Mouse (Mus musculus): ENCODE results near the gene Rnf113a2. TPM values are rescaled to one million over a fixed set of nuclear protein-coding genes. Genes with fewer than 3 reads are reported as not detected.
A peak's percentile ranks its signal among the peaks of the same experiment; 100 is the strongest.

Rnf113a2 gene
- polyA plus RNA-seq, 1 experiment from 2014 or later: 11.7 TPM

DNA sequence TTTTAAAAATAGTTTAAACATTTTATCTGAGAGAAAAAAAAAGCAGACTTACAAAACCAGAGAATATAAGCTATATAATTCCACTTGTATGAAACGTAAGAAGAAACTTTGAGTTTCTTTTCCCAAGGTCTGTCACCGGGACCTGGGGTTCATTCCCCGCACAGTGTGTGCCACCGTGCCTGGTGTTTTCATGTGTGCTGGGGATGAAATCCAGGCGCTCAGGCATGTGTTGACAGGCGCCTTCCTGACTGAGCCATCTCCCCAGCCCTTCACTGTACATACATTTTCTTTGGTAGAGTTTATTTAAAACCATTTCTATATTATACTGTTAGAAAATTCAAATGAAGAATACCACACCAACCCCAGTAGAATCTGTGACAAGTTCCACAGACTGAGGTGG is 26.7 kb upstream of the Rnf113a2 start:
- 79% methylated on average over 6 of the region's 6 CpGs for WGBS (ENCODE audit: insufficient replicate concordance)

DNA sequence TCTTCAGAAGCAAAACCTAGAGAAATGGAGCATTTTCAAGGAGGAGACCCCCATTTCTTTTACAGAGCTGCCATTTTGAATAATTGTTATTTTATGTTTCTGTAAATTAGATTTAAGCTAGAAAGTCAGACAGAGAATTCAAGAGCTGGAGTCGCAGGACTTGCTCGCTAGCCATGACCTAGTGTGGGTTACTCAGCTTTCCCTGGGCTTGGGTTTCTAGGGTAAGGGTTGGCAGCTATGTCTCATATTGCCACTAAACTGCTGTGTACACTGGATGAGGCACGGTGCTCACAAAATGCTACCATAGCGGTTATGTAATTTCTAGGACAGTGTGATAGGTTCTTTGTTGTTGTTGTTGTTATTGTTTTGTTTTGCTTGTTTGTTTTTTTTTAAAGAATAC is 24.3 kb upstream of the Rnf113a2 start:
- no peak for ATAC-seq (ENCODE audit: low read depth)
- Histone ChIP-seq H3K9ac (ENCODE audit: low read depth, low read length) (no peak overlapping the region), H3K27me3 (ENCODE audit: control insufficient read depth, insufficient read depth, low read depth, low read length) (no peaks in the 10 kb centered on the region), H3K27ac (ENCODE audit: low read length) (no peak overlapping the region), H3K4me1 (ENCODE audit: control insufficient read depth, low read depth, low read length) (peaks cover 9% of the 10 kb centered on the region), H3K9me3 (replicated peaks; ENCODE audit: control insufficient read depth, low read length) (no peaks in the 10 kb centered on the region), H3K4me3 (ENCODE audit: low read depth, low read length) (no peak overlapping the region), H3K36me3 (ENCODE audit: control insufficient read depth, insufficient read depth) (no peaks in the 10 kb centered on the region; the same call in 1 of the 2 replicates), H3K4me2 (ENCODE audit: low read depth, low read length) (no peak overlapping the region)
- 80% methylated on average over 4 of the region's 4 CpGs for WGBS (ENCODE audit: insufficient replicate concordance)

More for the DNA sequence above, 26.7 kb upstream of the Rnf113a2 start:
- Histone ChIP-seq H3K9ac (ENCODE audit: low read depth, low read length) (no peak overlapping the region), H3K4me1 (ENCODE audit: control insufficient read depth, low read depth, low read length) (peaks cover 10% of the 10 kb centered on the region), H3K36me3 (ENCODE audit: control insufficient read depth, insufficient read depth) (no peaks in the 10 kb centered on the region; the same call in 1 of the 2 replicates), H3K9me3 (replicated peaks; ENCODE audit: control insufficient read depth, low read length) (no peaks in the 10 kb centered on the region), H3K4me3 (ENCODE audit: low read depth, low read length) (no peak overlapping the region), H3K27me3 (ENCODE audit: control insufficient read depth, insufficient read depth, low read depth, low read length) (no peaks in the 10 kb centered on the region), H3K4me2 (ENCODE audit: low read depth, low read length) (no peak overlapping the region), H3K27ac (ENCODE audit: low read length) (no peak overlapping the region)
- no peak for ATAC-seq (ENCODE audit: low read depth)

- no peaks in the 10 kb centered on the region for H3K27me3 ChIP-seq (ENCODE audit: control insufficient read depth, insufficient read depth, low read depth, low read length)
- no peaks in the 10 kb centered on the region for H3K9me3 ChIP-seq (replicated peaks; ENCODE audit: control insufficient read depth, low read length)
- no peak overlapping the region for H3K27ac ChIP-seq (ENCODE audit: low read length)
- H3K4me1 ChIP-seq (ENCODE audit: control insufficient read depth, low read depth, low read length): peaks cover 3% of the 10 kb centered on the region
- no peak overlapping the region for H3K4me2 ChIP-seq (ENCODE audit: low read depth, low read length)
- ATAC-seq (ENCODE audit: low read depth): no peak
- H3K36me3 ChIP-seq (ENCODE audit: control insufficient read depth, insufficient read depth): no peaks in the 10 kb centered on the region; the same call in 1 of the 2 replicates
- 73% methylated on average over 5 of the region's 5 CpGs for WGBS (ENCODE audit: insufficient replicate concordance)
- no peak overlapping the region for H3K9ac ChIP-seq (ENCODE audit: low read depth, low read length)
- H3K4me3 ChIP-seq (ENCODE audit: low read depth, low read length): no peak overlapping the region
These were observed 23.1 kb upstream of the Rnf113a2 start for GRCm38 (mm10) chr12:84393847-84394246.

DNA sequence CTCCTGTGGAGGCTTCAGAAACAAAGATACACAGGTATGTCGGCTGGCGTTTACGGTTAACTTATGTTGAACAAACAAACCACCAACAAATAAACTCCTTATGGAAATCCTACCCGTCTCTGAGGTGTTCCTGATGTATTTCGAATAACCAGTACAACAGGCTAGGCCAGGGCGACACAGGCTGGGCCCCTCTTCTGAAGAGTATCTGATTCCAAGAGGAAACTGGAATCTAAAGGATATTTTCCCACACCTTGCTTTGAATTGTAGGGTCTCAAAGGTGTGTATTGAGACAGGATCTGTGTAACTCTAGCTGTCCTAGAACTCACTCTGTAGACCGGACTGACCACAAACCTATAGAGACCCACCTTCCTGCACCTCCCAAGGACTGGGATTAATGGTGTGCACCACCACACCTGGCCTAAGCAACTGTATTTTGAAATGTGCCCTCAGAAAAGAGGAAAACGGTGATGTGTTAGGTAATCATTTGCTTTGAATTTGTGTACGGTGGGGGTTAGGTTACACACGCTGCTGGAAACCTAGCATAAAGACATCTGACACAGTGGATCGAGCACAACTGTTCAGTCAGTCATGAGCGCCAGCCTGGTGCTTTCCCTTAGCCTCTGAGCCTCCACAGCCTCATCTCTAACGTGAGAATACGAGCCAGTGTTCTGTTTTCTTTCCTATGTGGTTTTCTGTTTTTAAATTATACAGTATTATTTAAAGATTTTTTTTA is 19.9 kb upstream of the Rnf113a2 start:
- Histone ChIP-seq H3K9me3 (replicated peaks; ENCODE audit: control insufficient read depth, low read length) (no peaks in the 10 kb centered on the region), H3K4me2 (ENCODE audit: low read depth, low read length) (no peak overlapping the region), H3K27me3 (ENCODE audit: control insufficient read depth, insufficient read depth, low read depth, low read length) (no peaks in the 10 kb centered on the region), H3K4me3 (ENCODE audit: low read depth, low read length) (no peak overlapping the region), H3K4me1 (ENCODE audit: control insufficient read depth, low read depth, low read length) (peaks cover 6% of the 10 kb centered on the region), H3K27ac (ENCODE audit: low read length) (peak overlapping the region; percentile 8; the same call in 1 of the 2 replicates), H3K36me3 (ENCODE audit: control insufficient read depth, insufficient read depth) (no peaks in the 10 kb centered on the region), H3K9ac (ENCODE audit: low read depth, low read length) (no peak overlapping the region)
- 67% methylated on average over 14 of the region's 14 CpGs for WGBS (ENCODE audit: insufficient replicate concordance)
- peak; percentile 75 for ATAC-seq (ENCODE audit: low read depth)

DNA sequence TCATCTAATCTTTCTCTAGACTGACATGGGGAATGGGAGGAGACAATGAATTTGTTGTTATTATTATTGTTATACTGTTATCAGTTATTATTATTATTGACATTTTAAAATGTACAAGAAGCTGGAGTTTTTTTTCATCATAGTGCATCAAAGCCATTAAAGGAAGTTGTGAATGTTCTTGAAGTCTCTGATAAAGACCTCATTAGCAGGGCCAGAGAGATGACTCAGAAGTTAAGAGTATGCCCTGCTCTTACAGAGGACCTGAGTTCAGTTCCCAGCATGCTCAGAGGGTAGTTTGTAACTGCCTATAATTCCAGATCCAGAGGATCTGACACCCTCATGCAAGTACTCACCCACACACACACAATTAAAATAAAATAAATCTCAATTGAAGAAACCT is 19.3 kb upstream of the Rnf113a2 start:
- H3K4me1 ChIP-seq (ENCODE audit: control insufficient read depth, low read depth, low read length): peaks cover 6% of the 10 kb centered on the region
- H3K27ac ChIP-seq (ENCODE audit: low read length): no peak overlapping the region
- H3K9ac ChIP-seq (ENCODE audit: low read depth, low read length): no peak overlapping the region
- H3K9me3 ChIP-seq (replicated peaks; ENCODE audit: control insufficient read depth, low read length): no peaks in the 10 kb centered on the region
- no peak overlapping the region for H3K4me2 ChIP-seq (ENCODE audit: low read depth, low read length)
- ATAC-seq (ENCODE audit: low read depth): no peak
- no peaks in the 10 kb centered on the region for H3K27me3 ChIP-seq (ENCODE audit: control insufficient read depth, insufficient read depth, low read depth, low read length)
- no peak overlapping the region for H3K4me3 ChIP-seq (ENCODE audit: low read depth, low read length)
- no peaks in the 10 kb centered on the region for H3K36me3 ChIP-seq (ENCODE audit: control insufficient read depth, insufficient read depth)

DNA sequence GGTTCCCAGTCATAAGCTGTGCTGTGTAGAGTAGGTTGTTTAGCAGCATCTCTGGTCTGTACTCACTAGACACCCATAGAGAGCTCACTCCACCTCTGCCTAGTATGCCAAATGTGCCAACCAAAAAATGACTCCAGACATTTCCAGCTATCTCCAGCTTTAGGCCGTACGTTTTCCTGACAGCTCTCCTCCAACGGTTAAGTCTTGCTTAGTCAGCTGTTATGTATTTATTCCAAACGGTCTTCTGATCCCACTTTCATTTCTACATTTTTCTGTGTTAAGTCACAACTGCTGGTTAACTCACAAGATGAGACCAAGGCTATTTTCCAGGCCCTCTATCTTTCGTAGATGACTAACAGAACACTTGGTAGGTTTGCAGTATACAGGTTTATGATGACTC is 18.4 kb upstream of the Rnf113a2 start:
- no peaks in the 10 kb centered on the region for H3K9me3 ChIP-seq (replicated peaks; ENCODE audit: control insufficient read depth, low read length)
- peak overlapping the region; percentile 19; the same call in 1 of the 2 replicates for H3K27ac ChIP-seq (ENCODE audit: low read length)
- WGBS (ENCODE audit: insufficient replicate concordance): 71% methylated on average over 5 of the region's 5 CpGs
- no peak for ATAC-seq (ENCODE audit: low read depth)
- peaks cover 6% of the 10 kb centered on the region for H3K4me1 ChIP-seq (ENCODE audit: control insufficient read depth, low read depth, low read length)
- no peaks in the 10 kb centered on the region for H3K36me3 ChIP-seq (ENCODE audit: control insufficient read depth, insufficient read depth)
- no peak overlapping the region for H3K9ac ChIP-seq (ENCODE audit: low read depth, low read length)
- no peaks in the 10 kb centered on the region for H3K27me3 ChIP-seq (ENCODE audit: control insufficient read depth, insufficient read depth, low read depth, low read length)
- H3K4me2 ChIP-seq (ENCODE audit: low read depth, low read length): no peak overlapping the region
- no peak overlapping the region for H3K4me3 ChIP-seq (ENCODE audit: low read depth, low read length)

- Histone ChIP-seq H3K9ac (ENCODE audit: low read depth, low read length) (no peak overlapping the region), H3K27me3 (ENCODE audit: control insufficient read depth, insufficient read depth, low read depth, low read length) (no peaks in the 10 kb centered on the region), H3K4me1 (ENCODE audit: control insufficient read depth, low read depth, low read length) (peaks cover 6% of the 10 kb centered on the region), H3K27ac (ENCODE audit: low read length) (peak overlapping the region; percentile 75), H3K4me3 (ENCODE audit: low read depth, low read length) (no peak overlapping the region), H3K4me2 (ENCODE audit: low read depth, low read length) (0 out of 2 replicates have a peak overlapping the region, but pooled peaks have one; percentile 17), H3K9me3 (replicated peaks; ENCODE audit: control insufficient read depth, low read length) (no peaks in the 10 kb centered on the region), H3K36me3 (ENCODE audit: control insufficient read depth, insufficient read depth) (no peaks in the 10 kb centered on the region)
- ATAC-seq (ENCODE audit: low read depth): no peak
- 76% methylated on average over 9 of the region's 9 CpGs for WGBS (ENCODE audit: insufficient replicate concordance)
These were observed 17.9 kb upstream of the Rnf113a2 start for GRCm38 (mm10) chr12:84399135-84399534.

DNA sequence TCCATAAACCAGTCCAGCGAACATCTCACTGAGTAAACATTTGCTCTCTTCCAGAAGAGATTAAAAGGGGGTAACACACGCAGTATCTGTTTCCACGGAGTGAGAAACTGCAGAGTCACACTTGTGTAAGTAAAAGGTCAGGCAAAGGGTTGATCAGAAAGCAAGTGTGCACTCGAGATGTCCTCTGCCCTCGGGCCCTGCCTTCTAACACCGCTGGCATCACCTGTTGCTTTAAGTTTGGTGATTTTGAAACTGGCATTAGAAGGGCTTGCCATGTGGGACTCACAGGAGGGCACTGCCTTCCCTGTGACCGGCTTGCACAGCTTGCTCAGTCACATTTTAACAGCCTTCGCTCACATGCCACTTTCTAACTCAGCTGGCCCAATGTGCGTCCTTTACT is 17.3 kb upstream of the Rnf113a2 start:
- no peaks in the 10 kb centered on the region for H3K27me3 ChIP-seq (ENCODE audit: control insufficient read depth, insufficient read depth, low read depth, low read length)
- 0 out of 2 replicates have a peak overlapping the region, but pooled peaks have one; percentile 17 for H3K4me2 ChIP-seq (ENCODE audit: low read depth, low read length)
- no peaks in the 10 kb centered on the region for H3K36me3 ChIP-seq (ENCODE audit: control insufficient read depth, insufficient read depth)
- H3K4me1 ChIP-seq (ENCODE audit: control insufficient read depth, low read depth, low read length): peaks cover 6% of the 10 kb centered on the region
- no peak overlapping the region for H3K9ac ChIP-seq (ENCODE audit: low read depth, low read length)
- H3K27ac ChIP-seq (ENCODE audit: low read length): peak overlapping the region; percentile 75
- peak; percentile 22; the same call in 1 of the 2 replicates for ATAC-seq (ENCODE audit: low read depth)
- no peaks in the 10 kb centered on the region for H3K9me3 ChIP-seq (replicated peaks; ENCODE audit: control insufficient read depth, low read length)
- H3K4me3 ChIP-seq (ENCODE audit: low read depth, low read length): no peak overlapping the region
- 63% methylated on average over 9 of the region's 9 CpGs for WGBS (ENCODE audit: insufficient replicate concordance)

- H3K4me3 ChIP-seq (ENCODE audit: low read depth, low read length): no peak overlapping the region
- WGBS (ENCODE audit: insufficient replicate concordance): 68% methylated on average over 3 of the region's 3 CpGs
- H3K36me3 ChIP-seq (ENCODE audit: control insufficient read depth, insufficient read depth): no peaks in the 10 kb centered on the region
- H3K27me3 ChIP-seq (ENCODE audit: control insufficient read depth, insufficient read depth, low read depth, low read length): no peaks in the 10 kb centered on the region
- peak overlapping the region; percentile 75 for H3K27ac ChIP-seq (ENCODE audit: low read length)
- no peaks in the 10 kb centered on the region for H3K9me3 ChIP-seq (replicated peaks; ENCODE audit: control insufficient read depth, low read length)
- H3K9ac ChIP-seq (ENCODE audit: low read depth, low read length): no peak overlapping the region
- H3K4me2 ChIP-seq (ENCODE audit: low read depth, low read length): no peak overlapping the region
- H3K4me1 ChIP-seq (ENCODE audit: control insufficient read depth, low read depth, low read length): peaks cover 6% of the 10 kb centered on the region
- no peak for ATAC-seq (ENCODE audit: low read depth)
These were observed 16.9 kb upstream of the Rnf113a2 start for GRCm38 (mm10) chr12:84400068-84400467.
